Mouse (Mus musculus) stomach, postnatal 0 days (tissue): ENCODE data around the gene Palm. TPM values are rescaled to one million over a fixed set of nuclear protein-coding genes. Genes with fewer than 3 reads are reported as not detected.

ENCODE experiments used
- ATAC-seq: fragments of 200-750 bp; cut with Nextera tagmentation; 2 replicates; pipeline ENCODE4 v1.8.0; 2017; ENCODE audit not compliant: low FRiP score, low TSS enrichment
- DNase-seq: peaks from one replicate; pipeline ENCODE4 v3.0.0-alpha.2; 2016; ENCODE audit warnings: low spot score
- H3K27ac ChIP-seq: fragments of 300-500 bp; sonication (generic); replicated peaks from 2 replicates; pipeline ENCODE4 v1.5.1; 2014; ENCODE audit warnings: mild to moderate bottlenecking, control low read depth
- H3K27me3 ChIP-seq: fragments of 300-500 bp; sonication (generic); 2 replicates; pipeline ENCODE4 v1.6.1; 2014; ENCODE audit warnings: low read length; ENCODE audit not compliant: control insufficient read depth, insufficient read depth
- H3K36me3 ChIP-seq: fragments of 300-500 bp; sonication (generic); 2 replicates; pipeline ENCODE4 v1.6.1; 2014; ENCODE audit warnings: low read length, mixed read lengths; ENCODE audit not compliant: control insufficient read depth, insufficient read depth
- H3K4me1 ChIP-seq: fragments of 300-500 bp; sonication (generic); replicated peaks from 2 replicates; pipeline ENCODE4 v1.6.1; 2014; ENCODE audit warnings: antibody characterized with exemption; ENCODE audit not compliant: control insufficient read depth, insufficient read depth
- H3K4me2 ChIP-seq: fragments of 300-500 bp; sonication (generic); replicated peaks from 2 replicates; pipeline ENCODE4 v1.6.1; 2014; ENCODE audit warnings: low read depth, mild to moderate bottlenecking, control low read depth, moderate library complexity
- H3K4me3 ChIP-seq: fragments of 300-500 bp; sonication (generic); 2 replicates; pipeline ENCODE4 v1.5.1; 2014; ENCODE audit warnings: low read depth, low read length, control low read depth
- H3K9ac ChIP-seq: fragments of 300-500 bp; sonication (generic); 2 replicates; pipeline ENCODE4 v1.6.1; 2014; ENCODE audit warnings: mild to moderate bottlenecking, low read length, control low read depth, mixed read lengths
- H3K9me3 ChIP-seq: fragments of 300-500 bp; sonication (generic); 2 replicates; pipeline ENCODE4 v1.6.1; 2016; ENCODE audit warnings: low read length; ENCODE audit not compliant: control insufficient read depth
- CTCF ChIP-seq: IDR thresholded peaks from 2 replicates; pipeline ENCODE4 v1.5.1; 2016; ENCODE audit warnings: antibody characterized with exemption, low read depth, mild to moderate bottlenecking, moderate library complexity
- EP300 ChIP-seq: optimal IDR thresholded peaks from 2 replicates; pipeline ENCODE3; 2016; ENCODE audit warnings: antibody characterized with exemption
- WGBS: fragments of 180-500 bp; shearing (Covaris S2); extraction: QIAGEN DNeasy Blood & Tissue Kit; methylation state at CpG from one replicate; pipeline ENCODE4 v1.1.7; 2014; 5-methylcytosine and 5-hydroxymethylcytosine counted together
- polyA plus RNA-seq: library from polyadenylated mRNA; unstranded; fragments of >200 nt; fragmentation: Nextera tagmentation; extraction: Ambion mirVana; gene quantifications from 2 replicates; pipeline ENCODE4 v1.2.1, GENCODE M21; 2015

The Palm gene
- polyA plus RNA-seq, 1 experiment from 2014 or later: 27.8 TPM

DNA sequence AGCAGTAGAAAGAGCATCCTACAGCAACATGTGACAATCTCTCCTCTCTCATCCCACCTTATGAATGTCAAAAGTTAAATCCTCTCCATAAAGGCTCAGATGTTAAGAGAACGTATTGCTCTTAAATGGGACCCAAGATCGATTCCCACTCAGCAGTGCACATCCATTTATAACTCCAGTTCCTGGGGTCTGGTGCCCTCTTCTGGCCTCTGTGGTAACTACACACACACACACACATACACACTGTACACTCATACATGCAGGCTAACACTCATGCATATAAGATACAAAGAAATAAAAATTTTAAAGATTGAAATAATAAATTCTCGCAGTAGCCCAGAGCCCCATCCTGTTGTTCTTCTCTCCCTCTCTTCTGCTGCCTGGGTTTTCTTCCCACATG, 43.5 kb downstream of the Palm start:
- Histone ChIP-seq H3K9ac (no peak overlapping the region), H3K27ac (no peak overlapping the region), H3K36me3 (no peaks in the 10 kb centered on the region), H3K4me2 (no peak overlapping the region), H3K4me3 (no peak overlapping the region), H3K4me1 (no peaks in the 10 kb centered on the region), H3K9me3 (no peaks in the 10 kb centered on the region), H3K27me3 (no peaks in the 10 kb centered on the region)
- ATAC-seq (no peak), DNase-seq (no peak)
- TF ChIP-seq EP300: no peak
- peak; percentile 56 for TF ChIP-seq CTCF
- WGBS: 95% methylated on average over 3 of the region's 3 CpGs

DNA sequence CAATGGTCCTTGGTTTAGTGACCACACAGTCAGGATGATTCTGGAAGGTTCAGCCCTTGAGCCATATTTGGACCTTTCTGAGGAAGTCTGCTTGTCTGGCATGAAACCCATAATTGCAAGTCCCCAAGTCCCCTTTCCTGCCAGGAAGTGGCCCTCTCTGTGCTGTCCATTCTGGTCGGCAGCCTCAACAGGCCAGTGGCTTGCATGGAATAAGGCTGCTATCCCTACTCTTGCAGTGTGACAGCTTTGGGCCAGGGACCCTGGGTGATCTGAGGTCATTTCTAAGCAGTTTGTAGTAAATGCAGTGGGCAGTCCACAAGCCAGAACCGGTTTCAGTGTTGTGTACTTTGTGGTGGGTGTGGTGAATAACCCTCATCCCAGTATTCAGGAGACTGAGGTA, 44.8 kb downstream of the Palm start:
- H3K9ac ChIP-seq: no peak overlapping the region
- no peak overlapping the region for H3K27ac ChIP-seq
- no peaks in the 10 kb centered on the region for H3K4me1 ChIP-seq
- H3K9me3 ChIP-seq: no peaks in the 10 kb centered on the region
- H3K36me3 ChIP-seq: no peaks in the 10 kb centered on the region
- no peak overlapping the region for H3K4me3 ChIP-seq
- WGBS: 41% methylated on average over 2 of the region's 2 CpGs
- TF ChIP-seq EP300: no peak
- TF ChIP-seq CTCF: no peak
- no peak for DNase-seq
- H3K4me2 ChIP-seq: no peak overlapping the region
- ATAC-seq: no peak
- no peaks in the 10 kb centered on the region for H3K27me3 ChIP-seq

DNA sequence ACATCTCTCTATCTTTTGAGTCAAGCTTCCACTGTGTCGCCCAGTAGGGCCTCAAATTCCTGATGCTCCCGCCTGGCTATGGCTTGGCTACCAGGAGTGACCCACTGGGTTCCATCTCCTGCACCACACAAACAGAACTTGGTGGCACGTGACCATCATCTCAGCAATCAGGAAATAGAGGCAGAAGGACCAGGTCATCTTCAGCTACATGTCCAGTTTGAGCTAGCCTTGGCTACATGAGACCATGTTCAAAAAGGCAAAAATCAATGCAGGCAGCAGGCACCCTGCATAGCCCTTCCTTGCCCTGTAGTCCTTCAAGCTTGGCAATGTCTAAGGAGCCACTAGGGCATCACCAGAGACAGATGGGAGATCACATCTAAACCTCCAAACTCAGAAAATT, 46.7 kb downstream of the Palm start:
- Histone ChIP-seq H3K4me1 (no peaks in the 10 kb centered on the region), H3K4me2 (no peak overlapping the region), H3K36me3 (no peaks in the 10 kb centered on the region), H3K9me3 (no peaks in the 10 kb centered on the region), H3K9ac (no peak overlapping the region), H3K27ac (peak overlapping the region; percentile 91), H3K27me3 (no peaks in the 10 kb centered on the region), H3K4me3 (no peak overlapping the region)
- no peak for TF ChIP-seq EP300
- no peak for TF ChIP-seq CTCF
- ATAC-seq (no peak), DNase-seq (no peak)
- 94% methylated on average over 3 of the region's 3 CpGs for WGBS

DNA sequence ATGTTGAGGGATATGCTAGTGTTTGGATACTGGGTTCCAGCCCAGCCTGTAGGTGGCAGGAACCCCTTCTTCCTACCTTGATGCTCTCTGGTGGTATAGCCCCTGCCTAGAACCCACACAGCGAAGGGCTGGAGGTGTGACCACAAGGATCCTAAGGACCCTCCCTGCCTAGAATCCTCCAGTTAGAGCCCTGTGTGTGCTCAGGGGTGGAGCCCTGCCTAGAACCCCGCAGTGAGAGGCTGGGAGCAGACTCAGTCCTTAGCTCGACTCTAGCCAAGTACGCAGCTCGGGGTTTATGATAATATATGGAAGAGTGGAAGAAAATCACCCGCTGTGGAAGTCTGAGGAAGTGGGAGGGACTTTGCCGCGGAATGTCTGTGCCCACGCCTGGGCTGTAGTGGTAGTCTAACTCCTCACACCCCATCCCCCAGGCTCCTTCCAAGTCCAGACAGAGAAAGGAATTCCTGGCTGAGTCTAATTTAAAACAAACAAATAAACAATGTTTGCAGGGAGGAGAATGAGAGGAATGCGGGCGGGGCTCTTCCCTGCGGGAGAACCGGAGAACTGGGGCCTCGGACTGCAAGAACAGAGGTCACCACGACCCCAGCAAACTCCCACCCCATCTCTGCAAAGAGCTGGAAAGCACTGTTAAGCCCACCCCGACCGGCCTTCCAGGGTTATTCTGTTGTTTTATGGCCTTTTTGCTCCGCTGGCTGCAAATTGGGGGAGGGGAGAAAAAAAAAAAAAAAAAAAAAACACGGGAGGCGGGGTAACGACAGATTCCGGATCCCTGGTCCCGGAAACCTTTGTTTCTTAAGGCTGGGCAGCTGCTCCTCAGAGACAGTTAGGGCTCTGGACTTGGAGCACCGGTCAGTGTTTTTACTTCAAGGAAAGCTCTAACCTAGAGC, 47.5 kb downstream of the Palm start:
- H3K27ac ChIP-seq: peak overlapping the region; percentile 91
- DNase-seq (peak; percentile 70), ATAC-seq (peak; percentile 89)
- no peaks in the 10 kb centered on the region for H3K36me3 ChIP-seq
- H3K27me3 ChIP-seq: no peaks in the 10 kb centered on the region
- under 1% methylated on average over 24 of the region's 24 CpGs for WGBS
- H3K9ac ChIP-seq: peak overlapping the region; percentile 53; the same call in 1 of the 2 replicates
- H3K4me2 ChIP-seq: peak overlapping the region; percentile 76
- TF ChIP-seq EP300 (peak; percentile 48), CTCF (peak; percentile 48)
- H3K4me1 ChIP-seq: no peaks in the 10 kb centered on the region
- H3K4me3 ChIP-seq: peak overlapping the region; percentile 39
- H3K9me3 ChIP-seq: no peaks in the 10 kb centered on the region

DNA sequence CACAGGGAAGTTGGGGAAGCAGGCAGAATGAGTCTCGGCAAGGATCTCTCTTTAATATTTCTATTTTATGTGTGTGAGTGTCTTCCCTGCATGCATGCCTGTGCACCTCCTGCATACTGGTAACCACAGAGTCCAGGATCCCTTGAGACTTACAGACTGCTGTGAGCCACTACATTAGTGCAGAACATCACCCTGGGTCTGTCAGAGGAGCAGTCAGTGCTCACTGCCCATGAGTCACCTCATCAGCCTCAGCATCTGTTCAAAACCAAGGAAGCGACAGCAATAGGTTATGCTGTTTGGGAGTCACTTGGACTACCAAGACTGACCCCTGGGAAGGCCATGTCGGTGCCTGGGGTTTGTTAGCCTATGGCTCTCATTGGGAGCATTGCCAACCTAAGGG, 49.0 kb downstream of the Palm start:
- Histone ChIP-seq H3K9ac (no peak overlapping the region), H3K4me2 (no peak overlapping the region), H3K4me1 (no peaks in the 10 kb centered on the region), H3K4me3 (no peak overlapping the region), H3K27me3 (no peaks in the 10 kb centered on the region), H3K36me3 (no peaks in the 10 kb centered on the region), H3K9me3 (no peaks in the 10 kb centered on the region), H3K27ac (no peak overlapping the region)
- DNase-seq (no peak), ATAC-seq (no peak)
- TF ChIP-seq EP300 (no peak), CTCF (no peak)
- 58% methylated on average over 3 of the region's 3 CpGs for WGBS

DNA sequence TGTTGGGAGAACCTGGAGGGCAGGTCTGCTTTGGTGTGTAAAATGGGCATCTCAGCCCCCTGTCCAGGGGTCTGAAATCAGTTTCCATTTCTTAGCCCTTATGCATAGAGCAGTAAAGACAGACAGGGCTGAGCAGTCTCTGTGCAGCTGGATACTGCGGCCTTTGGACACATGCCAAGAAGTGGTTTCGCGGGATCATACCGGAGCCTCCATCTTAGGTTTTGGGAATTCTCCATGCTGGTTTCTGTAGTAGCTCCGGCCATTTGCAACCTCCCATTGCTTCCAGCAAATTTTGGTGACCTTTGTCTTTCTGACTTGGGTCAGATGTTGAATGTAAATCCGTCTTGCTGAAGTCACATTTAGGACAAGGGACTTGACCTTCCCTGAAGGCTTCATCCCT, 50.1 kb downstream of the Palm start:
- WGBS: 45% methylated on average over 6 of the region's 6 CpGs
- Histone ChIP-seq H3K36me3 (no peaks in the 10 kb centered on the region), H3K4me2 (no peak overlapping the region), H3K27me3 (no peaks in the 10 kb centered on the region), H3K9ac (0 out of 2 replicates have a peak overlapping the region, but pooled peaks have one; percentile 8), H3K4me3 (no peak overlapping the region), H3K9me3 (no peaks in the 10 kb centered on the region), H3K27ac (no peak overlapping the region), H3K4me1 (no peaks in the 10 kb centered on the region)
- ATAC-seq (no peak), DNase-seq (peak; percentile 42)
- no peak for TF ChIP-seq CTCF
- TF ChIP-seq EP300: no peak
